In genomic region chr8:111828595-111828994, GRCm38 (mm10) we compare ENCODE assay signal across 12 mouse cellular contexts. TPM values are rescaled to one million over a fixed set of nuclear protein-coding genes. Genes with fewer than 3 reads are reported as not detected.
DNase-seq lines count a peak whose midpoint lies in the region; ATAC-seq lines count a peak whose summit lies in the region.
"Had no signal": no experiment of that assay in that cellular context is flagged by ENCODE, and none has a peak within 500 bp of the region (broad histone marks: within the 10 kb centered on the region; RNA-seq: fewer than 3 reads in every experiment).

No protein-coding gene starts in this region.

- H3K4me1 ChIP-seq in heart, embryonic 11.5 days (ENCODE audit: control insufficient read depth, insufficient read depth, low read length), result peaks cover 4% of the 10 kb centered on the region; the same call in 1 of the 2 replicates
- H3K4me1 ChIP-seq in embryonic facial prominence, embryonic 14.5 days (ENCODE audit: control insufficient read depth, insufficient read depth, low read length), result no peaks in the 10 kb centered on the region

- WGBS in heart, embryonic 11.5 days (ENCODE audit: insufficient replicate concordance), result 71% methylated on average over 6 of the region's 6 CpGs
- 61% methylated on average over 6 of the region's 6 CpGs for WGBS in embryonic facial prominence, embryonic 14.5 days

- H3K4me2 ChIP-seq in heart, embryonic 11.5 days, result no peak overlapping the region
- no peak overlapping the region for H3K4me2 ChIP-seq in embryonic facial prominence, embryonic 14.5 days (ENCODE audit: low read depth, low read length)
- H3K4me2 ChIP-seq: hindbrain, embryonic 14.5 days had no signal

- no peak overlapping the region for H3K4me3 ChIP-seq in heart, embryonic 11.5 days (ENCODE audit: low read depth, low read length)
- no peak overlapping the region for H3K4me3 ChIP-seq in embryonic facial prominence, embryonic 14.5 days (ENCODE audit: low read depth, low read length)
- H3K4me3 ChIP-seq: erythroblast, embryonic 14.5 days had no signal

- intact Hi-C loops in left cerebral cortex, postnatal 25 days (cut with DNase I), result loop anchor here (10.0 kb wide), 1 partner anchor 294 kb away; the partner anchor contains the start of gene Znrf1

- H3K9ac ChIP-seq in heart, embryonic 11.5 days (ENCODE audit: low read depth, low read length), result peak overlapping the region; percentile 34; the same call in 1 of the 2 replicates
- H3K9ac ChIP-seq in embryonic facial prominence, embryonic 14.5 days (ENCODE audit: low read depth, low read length), result no peak overlapping the region
- H3K9ac ChIP-seq: hindbrain, embryonic 14.5 days had no signal

- ATAC-seq in heart, embryonic 11.5 days (replicated peaks; ENCODE audit: insufficient number of reproducible peaks, low FRiP score, low TSS enrichment), result no peak
- ATAC-seq in embryonic facial prominence, embryonic 14.5 days (ENCODE audit: low read depth), result peak; percentile 84; the same call in 1 of the 2 replicates
- ATAC-seq: Patski had no signal

- H3K27me3 ChIP-seq in heart, embryonic 11.5 days (ENCODE audit: control insufficient read depth, insufficient read depth, low read length), result no peaks in the 10 kb centered on the region
- H3K27me3 ChIP-seq in embryonic facial prominence, embryonic 14.5 days (replicated peaks; ENCODE audit: control insufficient read depth, insufficient read depth, low read length), result no peaks in the 10 kb centered on the region
- H3K27me3 ChIP-seq: Patski had no signal

- H3K36me3 ChIP-seq in heart, embryonic 11.5 days (ENCODE audit: control insufficient read depth, insufficient read depth, low read length), result peaks cover 7% of the 10 kb centered on the region
- H3K36me3 ChIP-seq in embryonic facial prominence, embryonic 14.5 days (ENCODE audit: control insufficient read depth, insufficient read depth, low read length), result peaks cover 77% of the 10 kb centered on the region

- no peak overlapping the region for H3K27ac ChIP-seq in heart, embryonic 11.5 days (ENCODE audit: low read depth, low read length)
- H3K27ac ChIP-seq in embryonic facial prominence, embryonic 14.5 days (replicated peaks; ENCODE audit: low read depth, low read length), result peak overlapping the region; percentile 28
- H3K27ac ChIP-seq: hindbrain, embryonic 14.5 days had no signal

- H3K9me3 ChIP-seq in heart, embryonic 11.5 days (replicated peaks; ENCODE audit: control insufficient read depth, low read length), result no peaks in the 10 kb centered on the region
- no peaks in the 10 kb centered on the region for H3K9me3 ChIP-seq in embryonic facial prominence, embryonic 14.5 days (ENCODE audit: control insufficient read depth, low read length)

- no peak for DNase-seq in heart, postnatal 4 days
- DNase-seq in left cerebral cortex, postnatal 25 days (ENCODE audit: low spot score in 2 of 2), result peak; percentile 17 to 42
- DNase-seq in left cerebral cortex, adult 8-10 months (ENCODE audit: low spot score in 2 of 2), result no peak
- DNase-seq in embryonic facial prominence, embryonic 14.5 days (ENCODE audit: low spot score), result peak; percentile 72
- peak; percentile 49 for DNase-seq in lung, postnatal 36 days
- no peak for DNase-seq in yolk sac, embryonic 10.5 days (ENCODE audit: low spot score)
- DNase-seq in layer of hippocampus, adult 8-10 months (ENCODE audit: low spot score in 2 of 2), result no peak
- DNase-seq: cerebellum, postnatal 14 days had no signal

RNA-seq across cellular contexts. Expression of gene Cfdp1, which starts 25.5 kb away (rescaled TPM):
- polyA plus RNA-seq in heart, embryonic 11.5 days (2014; fragmentation: Nextera tagmentation; extraction: Ambion mirVana), result 163 and 173 TPM in 2 replicates
- 10 to 100 TPM; 54.4 to 60.3 TPM for total RNA-seq in heart, postnatal 4 days (2021)
- 10 to 100 TPM; 78.0 to 81.5 TPM for total RNA-seq in left cerebral cortex, postnatal 25 days (2021)
- 10 to 100 TPM; 67.7 to 86.2 (median 79.4) TPM for total RNA-seq in left cerebral cortex, adult 8-10 months (2022)
- polyA plus RNA-seq in embryonic facial prominence, embryonic 14.5 days (2014; fragmentation: Nextera tagmentation; extraction: Ambion mirVana), result 202 and 203 TPM in 2 replicates
- total RNA-seq in layer of hippocampus, adult 8-10 months (2022), result 10 to 100 TPM; 62.3 to 84.3 (median 70.8) TPM

RNA-seq across cellular contexts. Expression of gene Tmem170, which starts 48.0 kb away (rescaled TPM):
- polyA plus RNA-seq in heart, embryonic 11.5 days (2014; fragmentation: Nextera tagmentation; extraction: Ambion mirVana), result 4.5 and 5.8 TPM in 2 replicates
- total RNA-seq in heart, postnatal 4 days (2021), result 1 to 10 TPM; 2.8 to 2.9 TPM
- total RNA-seq in left cerebral cortex, postnatal 25 days (2021), result 1 to 10 TPM; 3.6 to 4.3 TPM
- total RNA-seq in left cerebral cortex, adult 8-10 months (2022), result 1 to 10 TPM; 3.4 to 4.1 (median 3.6) TPM
- 3.6 and 4.1 TPM in 2 replicates for polyA plus RNA-seq in embryonic facial prominence, embryonic 14.5 days (2014; fragmentation: Nextera tagmentation; extraction: Ambion mirVana)
- total RNA-seq in layer of hippocampus, adult 8-10 months (2022), result 1 to 10 TPM; 3.7 to 5.4 (median 4.3) TPM

Comparison
In these comparisons a context has a peak if more than half of its experiments do, and no peak if none do; other contexts are left out.
1. DNase-seq: peak in left cerebral cortex, postnatal 25 days (2 of 2), embryonic facial prominence, embryonic 14.5 days (single experiment) and lung, postnatal 36 days (single experiment); none in heart, postnatal 4 days (single experiment), left cerebral cortex, adult 8-10 months (0 of 2), yolk sac, embryonic 10.5 days (single experiment) and layer of hippocampus, adult 8-10 months (0 of 2).